Mouse (Mus musculus): ENCODE data around the gene P3h1. TPM values are rescaled to one million over a fixed set of nuclear protein-coding genes. Genes with fewer than 3 reads are reported as not detected.
A peak's percentile ranks its signal among the peaks of the same experiment; 100 is the strongest.
"Not testable (repeated sequence)": the region's sequence is repeated elsewhere in the genome, so short reads cannot be mapped to it uniquely, and the experiment has no call there.

Gene P3h1
- polyA plus RNA-seq, 1 experiment from 2014 or later = 22.4 TPM

GRCm38 (mm10) chr4:119259344-119260254 lies 26.9 kb downstream of the P3h1 start:
- ATAC-seq = no peak
- 76% methylated on average over 15 of the region's 15 CpGs for WGBS
- H3K27me3 ChIP-seq (replicated peaks; ENCODE audit: control insufficient read depth, insufficient read depth, low read length) = no peaks in the 10 kb centered on the region
- H3K9ac ChIP-seq (ENCODE audit: low read depth, low read length) = no peak overlapping the region
- H3K9me3 ChIP-seq (ENCODE audit: control insufficient read depth, low read length) = no peaks in the 10 kb centered on the region
- H3K36me3 ChIP-seq (ENCODE audit: control insufficient read depth, insufficient read depth, low read length) = no peaks in the 10 kb centered on the region
- H3K27ac ChIP-seq (ENCODE audit: low read length) = no peak overlapping the region
- 0 out of 2 replicates have a peak, but pooled peaks cover 3% of the 10 kb centered on the region for H3K4me1 ChIP-seq (ENCODE audit: control insufficient read depth, insufficient read depth, low read length)
- H3K4me2 ChIP-seq (ENCODE audit: low read depth, low read length) = no peak overlapping the region
- no peak overlapping the region for H3K4me3 ChIP-seq (ENCODE audit: low read length)

GRCm38 (mm10) chr4:119261087-119261713 lies 28.5 kb downstream of the P3h1 start:
- Histone ChIP-seq H3K9me3 (ENCODE audit: control insufficient read depth, low read length) (no peaks in the 10 kb centered on the region), H3K27ac (ENCODE audit: low read length) (no peak overlapping the region), H3K9ac (ENCODE audit: low read depth, low read length) (no peak overlapping the region), H3K4me1 (ENCODE audit: control insufficient read depth, insufficient read depth, low read length) (0 out of 2 replicates have a peak, but pooled peaks cover 3% of the 10 kb centered on the region), H3K4me2 (ENCODE audit: low read depth, low read length) (no peak overlapping the region), H3K36me3 (ENCODE audit: control insufficient read depth, insufficient read depth, low read length) (no peaks in the 10 kb centered on the region), H3K4me3 (ENCODE audit: low read length) (no peak overlapping the region), H3K27me3 (replicated peaks; ENCODE audit: control insufficient read depth, insufficient read depth, low read length) (no peaks in the 10 kb centered on the region)
- 50% methylated on average over 7 of the region's 7 CpGs for WGBS
- no peak for ATAC-seq

GRCm38 (mm10) chr4:119262483-119262882 lies 29.8 kb downstream of the P3h1 start:
- 83% methylated on average over 5 of the region's 5 CpGs for WGBS
- no peaks in the 10 kb centered on the region for H3K27me3 ChIP-seq (replicated peaks; ENCODE audit: control insufficient read depth, insufficient read depth, low read length)

GRCm38 (mm10) chr4:119263459-119263858 lies 30.7 kb downstream of the P3h1 start:
- no peak overlapping the region for H3K27ac ChIP-seq (ENCODE audit: low read length)
- no peaks in the 10 kb centered on the region for H3K4me1 ChIP-seq (ENCODE audit: control insufficient read depth, insufficient read depth, low read length)
- H3K27me3 ChIP-seq (replicated peaks; ENCODE audit: control insufficient read depth, insufficient read depth, low read length) = no peaks in the 10 kb centered on the region
- no peak overlapping the region for H3K4me3 ChIP-seq (ENCODE audit: low read length)
- no peaks in the 10 kb centered on the region for H3K36me3 ChIP-seq (ENCODE audit: control insufficient read depth, insufficient read depth, low read length)
- no peak overlapping the region for H3K4me2 ChIP-seq (ENCODE audit: low read depth, low read length)
- ATAC-seq = no peak
- WGBS = 54% methylated on average over 3 of the region's 3 CpGs
- no peak overlapping the region for H3K9ac ChIP-seq (ENCODE audit: low read depth, low read length)
- no peaks in the 10 kb centered on the region for H3K9me3 ChIP-seq (ENCODE audit: control insufficient read depth, low read length)

More at GRCm38 (mm10) chr4:119262483-119262882, 29.8 kb downstream of the P3h1 start:
- Histone ChIP-seq H3K9me3 (ENCODE audit: control insufficient read depth, low read length) (no peaks in the 10 kb centered on the region), H3K27ac (ENCODE audit: low read length) (no peak overlapping the region), H3K9ac (ENCODE audit: low read depth, low read length) (no peak overlapping the region), H3K36me3 (ENCODE audit: control insufficient read depth, insufficient read depth, low read length) (no peaks in the 10 kb centered on the region), H3K4me1 (ENCODE audit: control insufficient read depth, insufficient read depth, low read length) (0 out of 2 replicates have a peak, but pooled peaks cover under 1% of the 10 kb centered on the region), H3K4me3 (ENCODE audit: low read length) (no peak overlapping the region), H3K4me2 (ENCODE audit: low read depth, low read length) (no peak overlapping the region)
- no peak for ATAC-seq

- Histone ChIP-seq H3K9ac (ENCODE audit: low read depth, low read length) (no peak overlapping the region), H3K4me1 (ENCODE audit: control insufficient read depth, insufficient read depth, low read length) (no peaks in the 10 kb centered on the region), H3K27ac (ENCODE audit: low read length) (no peak overlapping the region), H3K27me3 (replicated peaks; ENCODE audit: control insufficient read depth, insufficient read depth, low read length) (no peaks in the 10 kb centered on the region), H3K4me2 (ENCODE audit: low read depth, low read length) (no peak overlapping the region), H3K4me3 (ENCODE audit: low read length) (no peak overlapping the region), H3K9me3 (ENCODE audit: control insufficient read depth, low read length) (no peaks in the 10 kb centered on the region), H3K36me3 (ENCODE audit: control insufficient read depth, insufficient read depth, low read length) (peaks cover 5% of the 10 kb centered on the region; the same call in 1 of the 2 replicates)
- no peak for ATAC-seq
- WGBS = 68% methylated on average over 13 of the region's 13 CpGs
These were observed 33.9 kb downstream of the P3h1 start for GRCm38 (mm10) chr4:119266606-119267005.

- Histone ChIP-seq H3K27me3 (replicated peaks; ENCODE audit: control insufficient read depth, insufficient read depth, low read length) (no peaks in the 10 kb centered on the region), H3K9me3 (ENCODE audit: control insufficient read depth, low read length) (no peaks in the 10 kb centered on the region), H3K4me3 (ENCODE audit: low read length) (no peak overlapping the region), H3K9ac (ENCODE audit: low read depth, low read length) (no peak overlapping the region), H3K4me2 (ENCODE audit: low read depth, low read length) (no peak overlapping the region), H3K27ac (ENCODE audit: low read length) (no peak overlapping the region), H3K36me3 (ENCODE audit: control insufficient read depth, insufficient read depth, low read length) (peaks cover 22% of the 10 kb centered on the region), H3K4me1 (ENCODE audit: control insufficient read depth, insufficient read depth, low read length) (no peaks in the 10 kb centered on the region)
- 65% methylated on average over 1 of the region's 1 CpGs for WGBS
- peak; percentile 54 for ATAC-seq
These were observed 41.9 kb downstream of the P3h1 start for GRCm38 (mm10) chr4:119274627-119275026.

GRCm38 (mm10) chr4:119275226-119275625 lies 42.5 kb downstream of the P3h1 start:
- ATAC-seq = peak; percentile 25; the same call in 1 of the 2 replicates
- H3K27ac ChIP-seq (ENCODE audit: low read length) = peak overlapping the region; percentile 6; the same call in 1 of the 2 replicates

GRCm38 (mm10) chr4:119275726-119276125 lies 43.0 kb downstream of the P3h1 start:
- H3K4me2 ChIP-seq (ENCODE audit: low read depth, low read length) = no peak overlapping the region
- H3K9me3 ChIP-seq (ENCODE audit: control insufficient read depth, low read length) = no peaks in the 10 kb centered on the region
- no peak overlapping the region for H3K4me3 ChIP-seq (ENCODE audit: low read length)
- no peak for ATAC-seq
- H3K4me1 ChIP-seq (ENCODE audit: control insufficient read depth, insufficient read depth, low read length) = no peaks in the 10 kb centered on the region
- no peaks in the 10 kb centered on the region for H3K27me3 ChIP-seq (replicated peaks; ENCODE audit: control insufficient read depth, insufficient read depth, low read length)
- H3K9ac ChIP-seq (ENCODE audit: low read depth, low read length) = no peak overlapping the region
- 64% methylated on average over 2 of the region's 2 CpGs for WGBS
- H3K36me3 ChIP-seq (ENCODE audit: control insufficient read depth, insufficient read depth, low read length) = peaks cover 27% of the 10 kb centered on the region
- peak overlapping the region; percentile 6; the same call in 1 of the 2 replicates for H3K27ac ChIP-seq (ENCODE audit: low read length)

More at GRCm38 (mm10) chr4:119275226-119275625, 42.5 kb downstream of the P3h1 start:
- H3K9me3 ChIP-seq (ENCODE audit: control insufficient read depth, low read length) = no peaks in the 10 kb centered on the region
- H3K4me1 ChIP-seq (ENCODE audit: control insufficient read depth, insufficient read depth, low read length) = no peaks in the 10 kb centered on the region
- H3K9ac ChIP-seq (ENCODE audit: low read depth, low read length) = no peak overlapping the region
- no peak overlapping the region for H3K4me3 ChIP-seq (ENCODE audit: low read length)
- no peaks in the 10 kb centered on the region for H3K27me3 ChIP-seq (replicated peaks; ENCODE audit: control insufficient read depth, insufficient read depth, low read length)
- H3K4me2 ChIP-seq (ENCODE audit: low read depth, low read length) = no peak overlapping the region
- H3K36me3 ChIP-seq (ENCODE audit: control insufficient read depth, insufficient read depth, low read length) = peaks cover 25% of the 10 kb centered on the region
- WGBS = 81% methylated on average over 2 of the region's 2 CpGs

GRCm38 (mm10) chr4:119278784-119279183 lies 46.1 kb downstream of the P3h1 start:
- not testable (repeated sequence) for H3K9ac ChIP-seq (ENCODE audit: low read depth, low read length); H3K4me1 ChIP-seq (ENCODE audit: control insufficient read depth, insufficient read depth, low read length); H3K27ac ChIP-seq (ENCODE audit: low read length); H3K4me3 ChIP-seq (ENCODE audit: low read length); H3K9me3 ChIP-seq (ENCODE audit: control insufficient read depth, low read length); ATAC-seq; H3K27me3 ChIP-seq (replicated peaks; ENCODE audit: control insufficient read depth, insufficient read depth, low read length); H3K4me2 ChIP-seq (ENCODE audit: low read depth, low read length)
- WGBS = 85% methylated on average over 15 of the region's 15 CpGs
- peaks cover 31% of the 10 kb centered on the region for H3K36me3 ChIP-seq (ENCODE audit: control insufficient read depth, insufficient read depth, low read length)
